Mouse (Mus musculus) liver, embryonic 14.5 days (tissue): ENCODE data around the gene Fut1. TPM values are rescaled to one million over a fixed set of nuclear protein-coding genes. Genes with fewer than 3 reads are reported as not detected.

ENCODE experiments used
- ATAC-seq: fragments of 200-750 bp; cut with Nextera tagmentation; 2 replicates; pipeline ENCODE4 v1.8.0; 2017; ENCODE audit warnings: moderate number of reproducible peaks, mild to moderate bottlenecking, moderate library complexity; ENCODE audit not compliant: insufficient read depth
- DNase-seq, 3 experiments: peaks; one replicate each; pipeline ENCODE4 v3.0.0-alpha.2; 2012 to 2013; ENCODE audit warnings: low read depth in 3 of 3, low spot score in 3 of 3
- H3K27ac ChIP-seq: fragments of 300-500 bp; sonication (generic); 2 replicates; pipeline ENCODE4 v1.5.1; 2014; ENCODE audit warnings: moderate library complexity, mild to moderate bottlenecking, control low read depth, inconsistent platforms
- H3K27me3 ChIP-seq: fragments of 300-500 bp; sonication (generic); 2 replicates; pipeline ENCODE4 v1.6.1; 2014; ENCODE audit warnings: mild to moderate bottlenecking, low read length, moderate library complexity; ENCODE audit not compliant: control insufficient read depth, insufficient read depth
- H3K36me3 ChIP-seq: fragments of 300-500 bp; sonication (generic); replicated peaks from 2 replicates; pipeline ENCODE4 v1.6.1; 2014; ENCODE audit warnings: low read depth; ENCODE audit not compliant: control insufficient read depth, insufficient read depth
- H3K4me1 ChIP-seq, 2 experiments: fragments of 200-500 bp in 1 of 2; fragments of 300-500 bp in 1 of 2; sonication (generic) in 1 of 2; replicated peaks; 2 replicates each; pipeline ENCODE4 v1.6.1; 2012 to 2014; ENCODE audit warnings: antibody characterized with exemption in 1 of 2, inconsistent platforms in 1 of 2, low read length in 1 of 2; ENCODE audit not compliant: control insufficient read depth in 2 of 2, insufficient read depth in 2 of 2
- H3K4me2 ChIP-seq: fragments of 300-500 bp; sonication (generic); 2 replicates; pipeline ENCODE4 v1.6.1; 2014; ENCODE audit warnings: low read depth, mild to moderate bottlenecking, control low read depth, moderate library complexity
- H3K4me3 ChIP-seq, 2 experiments: fragments of 200-500 bp in 1 of 2; fragments of 300-500 bp in 1 of 2; sonication (generic) in 1 of 2; 2 replicates each; pipeline ENCODE4 v1.5.1; 2012 to 2014; ENCODE audit warnings: low read depth in 2 of 2, low read length in 2 of 2, mild to moderate bottlenecking in 2 of 2, control low read depth in 1 of 2, inconsistent platforms in 1 of 2, moderate library complexity in 1 of 2; ENCODE audit not compliant: insufficient read depth in 1 of 2
- H3K9ac ChIP-seq: fragments of 300-500 bp; sonication (generic); replicated peaks from 2 replicates; pipeline ENCODE4 v1.6.1; 2014; ENCODE audit warnings: mild to moderate bottlenecking, control low read depth, moderate library complexity
- H3K9me3 ChIP-seq: fragments of 300-500 bp; sonication (generic); 2 replicates; pipeline ENCODE4 v1.6.1; 2016; ENCODE audit warnings: low read length, mixed read lengths; ENCODE audit not compliant: control insufficient read depth
- CTCF ChIP-seq: IDR thresholded peaks from 2 replicates; pipeline ENCODE4 v1.5.1; 2016; ENCODE audit warnings: antibody characterized with exemption, low read depth, control low read depth
- EP300 ChIP-seq: IDR thresholded peaks from 2 replicates; pipeline ENCODE4 v1.6.1; 2016; ENCODE audit warnings: antibody characterized with exemption, low read depth
- WGBS: fragments of 180-500 bp; shearing (Covaris S2); extraction: QIAGEN DNeasy Blood & Tissue Kit; methylation state at CpG from one replicate; pipeline ENCODE4 v1.1.7; 2014; ENCODE audit not compliant: insufficient replicate concordance; 5-methylcytosine and 5-hydroxymethylcytosine counted together
- polyA plus RNA-seq, 2 experiments: library from polyadenylated mRNA; depleted of rRNA in 1 of 2; stranded (reverse) in 1 of 2; unstranded in 1 of 2; fragments of >200 nt; fragmentation: Nextera tagmentation in 1 of 2; extraction: Ambion mirVana in 1 of 2; gene quantifications; 2 replicates each; pipeline versions ENCODE4 v1.2.1 to v1.2.3; 2012 to 2014

The Fut1 gene
- polyA plus RNA-seq, 2 experiments: not detected

- Histone ChIP-seq H3K27me3 (no peaks in the 10 kb centered on the region), H3K36me3 (no peaks in the 10 kb centered on the region), H3K9me3 (no peaks in the 10 kb centered on the region), H3K4me3 (no peak overlapping the region), H3K27ac (no peak overlapping the region), H3K4me1 (peaks cover 0 to 6% of the 10 kb centered on the region in 2 experiments; a peak in 2 of 4 replicates), H3K4me2 (peak overlapping the region; percentile 28; the same call in 1 of the 2 replicates), H3K9ac (no peak overlapping the region)
- peak; percentile 45; the same call in 1 of the 2 replicates for ATAC-seq
- 64% methylated on average over 29 of the region's 29 CpGs for WGBS
- TF ChIP-seq CTCF: no peak
- no peak for TF ChIP-seq EP300
- DNase-seq: peak in 1 of 3 experiments; percentile 22
Observed at GRCm38 (mm10) chr7:45638623-45639401, 21.7 kb downstream of the Fut1 start.

- Histone ChIP-seq H3K27ac (no peak within 1 kb of the TSS), H3K4me2 (no peak within 1 kb of the TSS), H3K36me3 (no peaks in the 10 kb centered on the region), H3K9me3 (no peaks in the 10 kb centered on the region), H3K4me1 (peaks cover 0 to 7% of the 10 kb centered on the region in 2 experiments; a peak in 2 of 4 replicates), H3K9ac (no peak within 1 kb of the TSS), H3K4me3 (no peak within 1 kb of the TSS), H3K27me3 (no peaks in the 10 kb centered on the region)
- ATAC-seq (no peak), DNase-seq (no peak)
- TF ChIP-seq CTCF (no peak), EP300 (no peak)
- 54% methylated on average over 19 of the region's 19 CpGs for WGBS
Observed at GRCm38 (mm10) chr7:45639561-45640027, 22.5 kb downstream of the Fut1 start, which contains the start of gene Mamstr. Gene Mamstr (plus strand): TSS chr7:45639977.

- H3K9me3 ChIP-seq: no peaks in the 10 kb centered on the region
- no peak overlapping the region for H3K4me3 ChIP-seq
- WGBS: 70% methylated on average over 19 of the region's 19 CpGs
- H3K27me3 ChIP-seq: no peaks in the 10 kb centered on the region
- peaks cover 0 to 7% of the 10 kb centered on the region in 2 experiments; a peak in 2 of 4 replicates for H3K4me1 ChIP-seq
- H3K9ac ChIP-seq: no peak overlapping the region
- H3K36me3 ChIP-seq: no peaks in the 10 kb centered on the region
- TF ChIP-seq CTCF: no peak
- TF ChIP-seq EP300: no peak
- no peak overlapping the region for H3K4me2 ChIP-seq
- ATAC-seq (no peak), DNase-seq (no peak)
- H3K27ac ChIP-seq: no peak overlapping the region
Observed at GRCm38 (mm10) chr7:45640191-45640957, 23.3 kb downstream of the Fut1 start.

GRCm38 (mm10) chr7:45641391-45642040 is 24.4 kb downstream of the Fut1 start:
- Histone ChIP-seq H3K4me2 (no peak overlapping the region), H3K9ac (no peak overlapping the region)

More at GRCm38 (mm10) chr7:45641391-45642040, 24.4 kb downstream of the Fut1 start:
- peaks cover 0 to 7% of the 10 kb centered on the region in 2 experiments; a peak in 1 of 4 replicates for H3K4me1 ChIP-seq
- no peak overlapping the region for H3K27ac ChIP-seq
- ATAC-seq (no peak), DNase-seq (no peak)
- H3K9me3 ChIP-seq: no peaks in the 10 kb centered on the region
- no peaks in the 10 kb centered on the region for H3K36me3 ChIP-seq
- no peak for TF ChIP-seq CTCF
- no peak overlapping the region for H3K4me3 ChIP-seq
- 53% methylated on average over 17 of the region's 17 CpGs for WGBS
- H3K27me3 ChIP-seq: no peaks in the 10 kb centered on the region
